Mouse (Mus musculus) retina, postnatal 7 days (tissue): ENCODE measurements around the gene Gm20388.

Source experiments
- DNase-seq: peaks from one replicate; pipeline ENCODE4 v3.0.0-alpha.2; 2012; ENCODE audit warnings: low read depth, low spot score

The Gm20388 gene

DNA sequence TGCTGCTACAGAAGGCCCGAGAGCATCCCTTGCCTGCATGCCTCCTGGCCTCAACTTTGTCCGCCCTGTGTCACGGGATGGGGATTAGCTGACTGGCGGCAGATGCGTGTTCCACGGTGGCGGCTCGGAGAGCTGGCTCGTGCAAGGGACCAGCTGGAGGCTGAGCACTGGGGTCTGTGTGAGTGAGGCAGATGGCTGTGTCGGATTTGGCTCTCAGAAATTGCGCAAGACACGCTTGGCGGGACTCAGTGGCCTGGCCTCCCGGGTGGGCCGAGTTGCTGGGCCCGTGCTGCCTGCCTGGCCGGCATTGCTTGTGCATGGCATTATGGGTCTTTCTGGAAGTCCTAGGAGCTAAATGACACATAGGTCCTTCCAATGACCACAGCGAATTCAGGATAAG, 398.7 kb downstream of the Gm20388 start:
- DNase-seq: peak; percentile 71

DNA sequence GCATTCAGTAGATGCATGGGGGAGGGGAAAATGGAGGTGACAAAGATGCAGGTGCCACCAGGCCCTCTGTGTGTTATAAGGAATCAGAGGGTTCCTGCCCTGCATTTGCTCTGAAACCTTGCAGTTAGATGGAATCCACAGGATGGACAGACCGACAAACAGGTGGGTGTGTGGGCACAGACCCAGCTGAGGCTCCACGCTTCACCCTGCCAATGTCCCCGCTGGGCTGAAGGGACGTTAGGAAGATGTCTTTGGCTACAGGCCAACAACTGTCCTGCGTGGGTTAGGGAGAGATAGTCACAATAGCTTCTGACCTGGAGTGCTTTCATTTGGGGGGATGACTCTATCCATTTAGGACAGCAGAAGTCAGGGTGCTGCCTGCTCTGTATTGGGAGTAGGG, 399.4 kb downstream of the Gm20388 start:
- no peak for DNase-seq

DNA sequence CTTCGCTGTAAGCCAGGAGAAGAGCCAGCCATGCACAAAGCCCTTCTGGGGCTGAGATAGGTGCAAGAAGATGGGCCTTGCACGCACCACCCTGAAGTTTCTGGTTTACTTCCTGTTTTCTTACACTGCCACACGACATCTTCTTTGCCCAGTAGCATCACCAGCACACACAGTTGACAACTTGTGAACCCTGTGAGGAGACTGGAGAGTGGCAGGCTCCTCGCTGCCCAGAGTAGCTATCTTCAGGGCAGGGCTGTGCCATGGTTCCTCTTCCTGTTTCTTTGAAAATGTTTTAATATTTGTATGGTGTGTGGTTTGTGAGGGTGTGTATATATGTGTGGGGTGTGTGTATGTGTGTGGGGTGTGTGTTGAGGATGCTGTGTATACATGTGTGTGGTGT, 401.8 kb downstream of the Gm20388 start:
- DNase-seq: no peak

DNA sequence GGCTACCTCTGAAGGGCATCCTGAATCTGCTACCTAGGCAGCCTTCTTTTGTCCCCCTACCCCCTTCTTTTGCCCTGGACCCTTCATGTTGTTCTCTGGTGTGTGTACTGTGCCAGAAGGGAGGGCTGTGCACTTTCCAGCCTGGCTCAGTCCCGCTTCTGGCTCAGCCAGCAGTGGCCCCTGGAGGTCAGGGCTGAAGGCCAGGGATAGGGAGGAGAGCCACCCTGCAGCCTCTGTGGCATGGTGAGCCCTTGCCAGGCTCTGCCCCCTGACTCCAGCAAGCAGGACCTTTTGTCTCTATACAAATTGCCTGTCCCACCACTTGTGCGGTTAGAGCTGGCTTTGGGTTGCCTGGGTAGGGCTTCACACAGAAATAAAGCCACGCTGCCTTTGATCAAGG, 403.0 kb downstream of the Gm20388 start:
- DNase-seq: no peak

- DNase-seq: no peak
Measured at GRCm38 (mm10) chr8:120314932-120315331, 404.3 kb downstream of the Gm20388 start.

GRCm38 (mm10) chr8:120315644-120316043, 405.0 kb downstream of the Gm20388 start:
- no peak for DNase-seq

DNA sequence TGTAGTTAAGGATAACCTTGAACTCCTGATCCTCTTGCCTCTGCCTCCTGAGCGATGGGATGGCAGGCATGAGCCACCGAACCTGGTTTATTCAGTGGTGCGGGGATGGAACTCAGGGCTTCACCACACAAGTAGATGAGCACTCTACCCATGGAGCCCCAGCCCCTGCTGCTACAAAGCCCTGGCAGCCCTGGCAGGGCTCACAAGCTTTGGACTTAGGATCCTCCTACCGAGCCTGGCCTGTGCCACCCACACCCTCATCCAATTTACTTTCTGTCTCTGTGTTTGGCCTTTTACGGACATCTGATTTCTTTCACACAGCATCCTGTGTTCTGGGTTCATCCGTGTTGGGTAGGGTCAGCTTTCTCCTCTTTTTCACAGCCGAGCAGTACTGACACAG, 406.1 kb downstream of the Gm20388 start:
- no peak for DNase-seq

- DNase-seq: no peak
Measured at GRCm38 (mm10) chr8:120317118-120317824, 406.6 kb downstream of the Gm20388 start.

DNA sequence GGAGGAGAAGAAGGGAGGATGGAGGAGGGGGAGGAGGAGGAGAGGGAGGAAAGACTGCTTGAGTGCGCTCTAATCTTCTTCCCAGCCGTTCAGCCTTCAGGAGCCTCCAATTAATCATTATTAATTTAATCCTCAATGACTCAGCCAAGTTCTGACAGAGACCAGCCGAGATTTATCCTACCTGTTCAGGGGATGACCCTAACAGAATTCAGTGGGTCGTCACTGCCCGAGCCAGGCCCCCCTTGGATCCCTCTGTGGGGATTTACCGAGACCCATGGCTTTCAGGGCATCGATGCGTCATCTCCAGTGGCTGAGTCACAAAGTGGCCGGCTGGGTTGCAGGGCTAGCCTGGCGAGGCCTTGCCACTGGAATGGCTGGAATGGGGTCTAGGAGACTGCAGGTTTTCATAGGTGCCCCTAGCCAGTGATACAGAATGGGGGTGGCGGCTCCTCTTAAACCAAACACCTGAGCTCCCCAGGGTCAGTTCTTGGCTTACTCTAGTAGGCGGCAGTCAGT, 407.9 kb downstream of the Gm20388 start:
- DNase-seq: no peak

DNA sequence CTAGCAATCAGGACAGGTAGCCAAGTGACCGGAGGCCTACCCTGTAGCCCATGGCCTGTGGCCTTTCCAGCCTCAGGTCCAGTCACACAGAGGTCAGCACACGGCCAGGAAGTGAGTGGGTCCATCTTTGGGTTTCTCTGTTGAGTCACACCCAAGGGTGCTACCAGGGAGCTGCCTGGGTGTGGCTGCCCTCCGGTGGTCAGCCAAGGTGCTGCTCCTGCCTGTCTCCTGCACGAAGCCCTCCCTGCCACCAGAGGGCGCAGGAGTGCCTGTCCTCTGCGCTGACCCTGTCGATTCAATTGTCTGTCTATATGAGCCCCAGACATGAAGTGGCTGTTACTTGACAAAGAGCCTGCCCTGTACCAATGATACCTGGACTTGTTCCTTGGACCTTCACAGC, 408.8 kb downstream of the Gm20388 start:
- DNase-seq: peak; percentile 80

DNA sequence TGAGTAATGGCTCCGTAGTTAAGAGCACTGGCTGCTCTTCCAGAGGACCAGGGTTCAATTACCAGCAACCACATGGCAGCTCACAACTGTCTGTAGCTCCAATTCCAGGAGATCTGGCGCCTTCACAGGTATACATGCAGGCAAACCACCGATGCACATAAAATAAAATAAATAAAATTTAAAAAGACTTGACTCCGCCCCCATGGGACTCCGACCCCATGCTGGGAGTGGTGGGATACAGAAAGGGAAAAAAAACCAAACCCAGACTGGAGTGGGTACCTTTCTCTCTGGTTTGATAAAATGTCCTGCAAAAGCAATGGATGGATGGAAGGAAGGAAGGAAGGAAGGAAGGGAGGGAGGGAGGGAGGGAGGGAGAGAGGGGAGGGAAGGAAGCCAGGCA, 409.5 kb downstream of the Gm20388 start:
- DNase-seq: no peak

DNA sequence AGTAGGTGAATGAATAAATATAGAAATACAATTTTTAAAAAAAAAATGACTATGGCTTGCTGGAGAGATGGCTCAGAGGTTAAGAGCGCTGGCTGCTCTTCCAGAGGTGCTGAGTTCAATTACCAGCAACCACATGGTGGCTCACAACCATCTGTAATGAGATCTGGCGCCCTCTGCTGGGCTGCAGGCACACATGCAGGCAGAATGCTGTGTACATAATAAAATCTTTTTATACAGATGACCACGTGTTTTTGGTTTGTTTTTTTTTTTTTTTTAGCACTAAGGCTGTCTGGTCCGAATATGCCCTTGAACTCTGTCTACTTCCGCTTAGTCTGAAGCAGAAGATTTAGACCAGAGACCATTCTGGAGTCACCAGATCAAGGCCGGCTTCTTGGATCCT, 411.1 kb downstream of the Gm20388 start:
- DNase-seq: no peak

- peak; percentile 81 for DNase-seq
Measured at GRCm38 (mm10) chr8:120322956-120323448, 412.4 kb downstream of the Gm20388 start.

- DNase-seq: no peak
Measured at GRCm38 (mm10) chr8:120324555-120324954, 413.9 kb downstream of the Gm20388 start.

- DNase-seq: no peak
Measured at GRCm38 (mm10) chr8:120325172-120325767, 414.6 kb downstream of the Gm20388 start.

- peak; percentile 84 for DNase-seq
Measured at GRCm38 (mm10) chr8:120327131-120327554, 416.5 kb downstream of the Gm20388 start.

DNA sequence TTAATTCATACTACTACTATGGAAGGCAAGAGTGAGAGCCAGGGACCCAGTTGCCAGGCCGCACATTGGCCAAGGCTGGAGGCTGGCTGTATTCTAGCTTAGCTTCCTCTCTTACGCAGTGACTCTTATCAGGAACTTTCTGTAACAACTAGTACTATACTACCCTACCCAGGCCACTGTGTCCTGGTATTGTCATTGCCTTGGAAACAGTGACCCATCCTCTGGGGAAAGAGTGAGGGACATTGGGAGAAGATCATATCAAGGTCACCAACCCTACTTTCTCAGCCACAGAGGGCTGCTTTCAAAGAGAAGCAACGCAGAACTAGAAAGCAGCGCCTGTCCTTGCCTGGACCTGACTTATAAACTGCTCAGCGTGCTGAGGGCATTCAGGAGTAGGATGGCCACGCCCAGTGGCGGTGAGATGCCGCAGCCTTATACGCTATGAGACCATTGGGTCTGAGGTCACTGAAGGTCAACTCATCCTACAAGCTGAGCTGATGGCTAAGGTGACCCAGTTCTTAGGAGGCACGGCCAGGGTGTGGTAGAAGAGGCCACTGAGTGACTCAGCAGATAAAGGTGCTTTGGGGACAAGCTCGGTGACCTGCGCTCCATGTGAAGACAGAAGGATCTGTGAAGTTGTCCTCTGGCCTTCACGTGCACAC, 417.9 kb downstream of the Gm20388 start:
- DNase-seq: no peak

- DNase-seq: no peak
Measured at GRCm38 (mm10) chr8:120329030-120329748, 418.5 kb downstream of the Gm20388 start.

GRCm38 (mm10) chr8:120331027-120331426, 420.4 kb downstream of the Gm20388 start:
- no peak for DNase-seq

DNA sequence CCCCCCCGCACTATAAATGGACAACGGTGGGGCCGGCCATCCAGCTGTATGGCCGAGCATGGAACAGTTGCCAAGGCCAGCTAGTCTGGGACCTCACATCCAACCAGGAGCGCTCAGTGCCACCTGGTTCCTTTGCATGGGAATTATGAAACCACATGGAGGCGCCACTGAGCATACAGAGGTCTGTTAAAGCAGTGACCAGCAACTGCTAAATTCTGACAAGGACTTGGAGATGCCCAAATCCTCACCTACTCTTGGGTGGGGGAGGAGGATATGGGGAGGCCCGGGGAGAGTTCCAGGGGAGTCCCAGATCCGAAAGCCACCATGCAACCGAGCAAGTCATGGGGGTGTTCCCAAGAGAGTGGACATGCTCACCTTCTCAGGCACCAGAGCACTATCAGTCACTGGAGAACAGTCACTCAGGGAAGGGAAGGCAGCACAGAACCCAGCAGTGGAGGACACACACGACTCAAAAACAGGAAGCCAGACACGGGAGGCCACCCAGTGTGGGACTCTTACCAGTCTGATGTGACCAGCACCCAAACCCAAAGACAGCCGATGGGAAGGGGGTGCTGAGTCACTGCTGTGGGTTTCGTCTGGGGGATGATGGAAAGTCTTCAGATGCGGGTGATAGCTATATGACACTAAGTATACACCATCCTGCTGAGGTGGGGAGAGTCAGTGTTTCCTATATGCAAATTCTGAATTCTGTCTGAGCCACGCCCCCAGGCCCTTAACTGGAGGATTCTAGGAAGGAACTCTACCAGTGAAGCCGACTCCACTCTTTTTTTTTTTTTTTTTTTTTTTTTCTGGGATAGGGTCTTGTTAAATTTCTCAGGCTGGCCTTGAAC, 422.0 kb downstream of the Gm20388 start:
- no peak for DNase-seq

DNA sequence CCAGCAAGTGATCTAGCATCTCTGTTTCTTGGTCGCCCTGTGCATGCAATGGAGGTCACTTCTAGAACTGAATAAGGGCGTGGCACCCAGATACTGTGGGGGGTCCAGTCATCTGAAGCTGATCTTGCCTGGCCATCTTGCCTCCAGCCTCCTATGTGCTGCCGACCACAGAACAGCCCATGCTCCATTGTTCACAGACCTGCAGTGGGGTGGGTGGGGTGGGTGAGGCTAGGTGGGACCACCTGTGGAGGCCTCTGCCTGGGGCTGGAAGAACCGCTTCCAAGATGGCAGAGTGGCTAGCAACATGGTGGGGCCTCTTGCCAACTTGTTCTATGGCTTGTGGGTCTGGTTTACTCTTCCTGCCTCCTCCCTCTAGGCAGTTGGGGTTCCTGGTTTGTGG, 423.0 kb downstream of the Gm20388 start:
- no peak for DNase-seq
